Mouse (Mus musculus) MEL (cell line): ENCODE results near the gene Vash2. TPM values are rescaled to one million over a fixed set of nuclear protein-coding genes. Genes with fewer than 3 reads are reported as not detected.
A peak's percentile ranks its signal among the peaks of the same experiment; 100 is the strongest.

Experiments
- DNase-seq: peaks from one replicate; pipeline ENCODE4 v3.0.0; 2011; ENCODE audit warnings: low read depth, low spot score
- H3K27ac ChIP-seq: 2 replicates; pipeline ENCODE4 v1.5.1; 2012; ENCODE audit warnings: low read depth, mild to moderate bottlenecking, control low read depth, low read length, moderate library complexity; ENCODE audit not compliant: control insufficient read depth
- H3K27me3 ChIP-seq, 2 experiments: fragments of 150-350 bp in 1 of 2; sonication (generic) in 1 of 2; 2 replicates each; pipeline ENCODE4 v1.6.1; 2012; ENCODE audit warnings: low read length in 2 of 2, mild to moderate bottlenecking in 2 of 2, improper control_type of control experiment in 1 of 2, moderate library complexity in 1 of 2; ENCODE audit not compliant: insufficient read depth in 2 of 2, control insufficient read depth in 1 of 2
- H3K36me3 ChIP-seq, 2 experiments: 2 replicates each; pipeline ENCODE4 v1.6.1; 2012 to 2014; ENCODE audit warnings: low read length in 2 of 2, improper control_type of control experiment in 1 of 2, inconsistent platforms in 1 of 2, mild to moderate bottlenecking in 1 of 2; ENCODE audit not compliant: insufficient read depth in 2 of 2, control insufficient read depth in 1 of 2
- H3K4me1 ChIP-seq, 2 experiments: fragments of 150-350 bp in 1 of 2; sonication (generic) in 1 of 2; 2 replicates each; pipeline ENCODE4 v1.6.1; 2012; ENCODE audit warnings: low read length in 2 of 2, improper control_type of control experiment in 1 of 2, mild to moderate bottlenecking in 1 of 2; ENCODE audit not compliant: insufficient read depth in 2 of 2, control insufficient read depth in 1 of 2
- H3K4me3 ChIP-seq, 2 experiments: fragments of 150-350 bp in 1 of 2; sonication (generic) in 1 of 2; 2 replicates each; pipeline ENCODE4 v1.5.1; 2012; ENCODE audit warnings: low read depth in 2 of 2, low read length in 2 of 2, mild to moderate bottlenecking in 2 of 2, moderate library complexity in 2 of 2, control low read depth in 1 of 2, improper control_type of control experiment in 1 of 2; ENCODE audit not compliant: control insufficient read depth in 1 of 2, insufficient read depth in 1 of 2
- H3K79me2 ChIP-seq: 2 replicates; pipeline ENCODE4 v1.6.1; 2012; ENCODE audit warnings: mild to moderate bottlenecking, low read length, moderate library complexity; ENCODE audit not compliant: control insufficient read depth, poor library complexity, insufficient read depth
- H3K9ac ChIP-seq: 2 replicates; pipeline ENCODE4 v1.6.1; 2012; ENCODE audit warnings: low read depth, mild to moderate bottlenecking, control low read depth, low read length, moderate library complexity; ENCODE audit not compliant: control insufficient read depth, poor library complexity, severe bottlenecking
- H3K9me3 ChIP-seq: fragments of 150-350 bp; sonication (generic); replicated peaks from 2 replicates; pipeline ENCODE4 v1.6.1; 2012; ENCODE audit warnings: mild to moderate bottlenecking, low read length, improper control_type of control experiment, moderate library complexity; ENCODE audit not compliant: insufficient read depth
- BHLHE40 ChIP-seq: IDR thresholded peaks from 2 replicates; pipeline ENCODE4 v1.6.1; 2012; ENCODE audit warnings: low read depth, mild to moderate bottlenecking, inconsistent platforms, low read length, improper control_type of control experiment, borderline replicate concordance
- CHD1 ChIP-seq: IDR thresholded peaks from 2 replicates; pipeline ENCODE4 v1.6.1; 2012; ENCODE audit warnings: low read depth, mild to moderate bottlenecking, inconsistent platforms, low read length, improper control_type of control experiment
- CHD2 ChIP-seq: IDR thresholded peaks from 2 replicates; pipeline ENCODE4 v1.6.1; 2011; ENCODE audit warnings: low read length, improper control_type of control experiment
- CTCF ChIP-seq, 3 experiments: IDR thresholded peaks in 2 of 3; conservative IDR thresholded peaks in 1 of 3; 2 replicates each; pipeline ENCODE4 v1.5.1; 2011 to 2012; ENCODE audit warnings: low read length in 3 of 3, low read depth in 2 of 3, mild to moderate bottlenecking in 2 of 3, improper control_type of control experiment in 1 of 3, inconsistent platforms in 1 of 3, mixed read lengths in 1 of 3, moderate library complexity in 1 of 3; ENCODE audit not compliant: control insufficient read depth in 1 of 3, insufficient read depth in 1 of 3, poor library complexity in 1 of 3, severe bottlenecking in 1 of 3
- E2F4 ChIP-seq: IDR thresholded peaks from 2 replicates; pipeline ENCODE4 v1.6.1; 2011; ENCODE audit warnings: low read depth, low read length, improper control_type of control experiment, borderline replicate concordance
- EP300 ChIP-seq, 2 experiments: IDR thresholded peaks; 2 replicates each; pipeline ENCODE4 v1.6.1; 2011; ENCODE audit warnings: improper control_type of control experiment in 2 of 2, low read length in 2 of 2, low read depth in 1 of 2, mild to moderate bottlenecking in 1 of 2
- ETS1 ChIP-seq: IDR thresholded peaks from 2 replicates; pipeline ENCODE4 v1.6.1; 2012; ENCODE audit warnings: low read depth, mild to moderate bottlenecking, inconsistent platforms, low read length, improper control_type of control experiment, moderate library complexity
- GABPA ChIP-seq: IDR thresholded peaks from 2 replicates; pipeline ENCODE4 v1.6.1; 2012; ENCODE audit warnings: low read depth, mild to moderate bottlenecking, inconsistent platforms, low read length, improper control_type of control experiment, moderate library complexity
- GATA1 ChIP-seq: IDR thresholded peaks from 2 replicates; pipeline ENCODE4 v1.6.1; 2011; ENCODE audit warnings: low read depth, low read length, improper control_type of control experiment
- HCFC1 ChIP-seq: IDR thresholded peaks from 2 replicates; pipeline ENCODE4 v1.6.1; 2012; ENCODE audit warnings: low read depth, mild to moderate bottlenecking, inconsistent platforms, low read length, improper control_type of control experiment, moderate library complexity
- MAFK ChIP-seq: IDR thresholded peaks from 2 replicates; pipeline ENCODE4 v1.6.1; 2011; ENCODE audit warnings: low read depth, mild to moderate bottlenecking, low read length, improper control_type of control experiment, borderline replicate concordance
- MAX ChIP-seq: IDR thresholded peaks from 2 replicates; pipeline ENCODE4 v1.6.1; 2011; ENCODE audit warnings: low read length, improper control_type of control experiment
- MAZ ChIP-seq: IDR thresholded peaks from 2 replicates; pipeline ENCODE4 v1.6.1; 2012; ENCODE audit warnings: low read depth, mild to moderate bottlenecking, inconsistent platforms, low read length, improper control_type of control experiment
- MEF2A ChIP-seq: IDR thresholded peaks from 2 replicates; pipeline ENCODE4 v1.6.1; 2014; ENCODE audit warnings: low read depth, mild to moderate bottlenecking, inconsistent platforms, low read length, improper control_type of control experiment; ENCODE audit not compliant: poor library complexity, insufficient replicate concordance, severe bottlenecking; ENCODE audit errors: extremely low read depth
- MYB ChIP-seq: IDR thresholded peaks from 2 replicates; pipeline ENCODE4 v1.6.1; 2011; ENCODE audit warnings: mild to moderate bottlenecking, low read depth, low read length, improper control_type of control experiment
- NELFE ChIP-seq: IDR thresholded peaks from 2 replicates; pipeline ENCODE4 v1.6.1; 2011; ENCODE audit warnings: low read depth, low read length, improper control_type of control experiment
- NRF1 ChIP-seq: IDR thresholded peaks from 2 replicates; pipeline ENCODE4 v1.6.1; 2014; ENCODE audit warnings: low read depth, mild to moderate bottlenecking, inconsistent platforms, low read length, improper control_type of control experiment, moderate library complexity; ENCODE audit not compliant: poor library complexity, insufficient read depth, severe bottlenecking
- POLR2A ChIP-seq, 2 experiments: IDR thresholded peaks; 2 replicates each; pipeline ENCODE4 v1.6.1; 2011 to 2012; ENCODE audit warnings: low read length in 2 of 2, mild to moderate bottlenecking in 2 of 2, control low read depth in 1 of 2, improper control_type of control experiment in 1 of 2, low read depth in 1 of 2, moderate library complexity in 1 of 2; ENCODE audit not compliant: control insufficient read depth in 1 of 2, insufficient read depth in 1 of 2, poor library complexity in 1 of 2
- POLR2AphosphoS2 ChIP-seq: IDR thresholded peaks from 2 replicates; pipeline ENCODE4 v1.6.1; 2011; ENCODE audit warnings: low read length, improper control_type of control experiment
- POLR2AphosphoS5 ChIP-seq: IDR thresholded peaks from 2 replicates; pipeline ENCODE4 v1.6.1; 2012; ENCODE audit warnings: low read depth, borderline replicate concordance, mild to moderate bottlenecking, inconsistent platforms, low read length, moderate library complexity, mixed read lengths
- RAD21 ChIP-seq: IDR thresholded peaks from 2 replicates; pipeline ENCODE4 v1.6.1; 2011; ENCODE audit warnings: mild to moderate bottlenecking, low read depth, low read length, improper control_type of control experiment
- SIN3A ChIP-seq: IDR thresholded peaks from 2 replicates; pipeline ENCODE4 v1.6.1; 2012; ENCODE audit warnings: low read length, improper control_type of control experiment, inconsistent platforms
- SMC3 ChIP-seq: IDR thresholded peaks from 2 replicates; pipeline ENCODE4 v1.6.1; 2011; ENCODE audit warnings: low read depth, low read length, improper control_type of control experiment
- TAL1 ChIP-seq: IDR thresholded peaks from 2 replicates; pipeline ENCODE4 v1.6.1; 2012; ENCODE audit warnings: mild to moderate bottlenecking, inconsistent platforms, low read length, moderate library complexity, mixed read lengths
- TCF12 ChIP-seq: IDR thresholded peaks from 2 replicates; pipeline ENCODE4 v1.6.1; 2014; ENCODE audit warnings: low read depth, mild to moderate bottlenecking, inconsistent platforms, low read length, improper control_type of control experiment, moderate library complexity
- UBTF ChIP-seq: IDR thresholded peaks from 2 replicates; pipeline ENCODE4 v1.6.1; 2012; ENCODE audit warnings: low read depth, mild to moderate bottlenecking, inconsistent platforms, low read length, improper control_type of control experiment, moderate library complexity, borderline replicate concordance; ENCODE audit not compliant: insufficient read depth
- USF1 ChIP-seq: IDR thresholded peaks from 2 replicates; pipeline ENCODE4 v1.6.1; 2014; ENCODE audit warnings: low read depth, mild to moderate bottlenecking, inconsistent platforms, low read length, improper control_type of control experiment, moderate library complexity
- USF2 ChIP-seq, 2 experiments: IDR thresholded peaks; 2 replicates each; pipeline ENCODE4 v1.6.1; 2011 to 2012; ENCODE audit warnings: improper control_type of control experiment in 2 of 2, low read length in 2 of 2, borderline replicate concordance in 1 of 2, inconsistent platforms in 1 of 2, low read depth in 1 of 2, mild to moderate bottlenecking in 1 of 2; ENCODE audit not compliant: insufficient read depth in 1 of 2
- ZC3H11A ChIP-seq: IDR thresholded peaks from 2 replicates; pipeline ENCODE4 v1.6.1; 2012; ENCODE audit warnings: low read depth, mild to moderate bottlenecking, inconsistent platforms, low read length, improper control_type of control experiment
- ZMIZ1 ChIP-seq: IDR thresholded peaks from 2 replicates; pipeline ENCODE4 v1.6.1; 2012; ENCODE audit warnings: low read depth, mild to moderate bottlenecking, inconsistent platforms, low read length, improper control_type of control experiment, moderate library complexity
- polyA plus RNA-seq, 2 experiments: library from polyadenylated mRNA; stranded (reverse) in 1 of 2; unstranded in 1 of 2; fragments of >175 nt in 1 of 2; fragments of >200 nt in 1 of 2; gene quantifications; 2 replicates each; pipeline versions ENCODE4 v1.2.1 to v1.2.4; 2012; ENCODE audit warnings: low replicate concordance in 2 of 2, low read depth in 1 of 2; ENCODE audit not compliant: insufficient read length in 2 of 2, insufficient read depth in 1 of 2, missing spikeins in 1 of 2
- total RNA-seq: library from RNA; depleted of rRNA; stranded (reverse); fragments of 300-350 nt; gene quantifications from 2 replicates; pipeline ENCODE4 v1.2.3, GENCODE M21; 2012

Vash2 gene
- total and polyA plus RNA-seq, 3 experiments, result 2.6 to 9.8 TPM; not detected in 1

GRCm38 (mm10) chr1:190953009-190953408 is 26.1 kb downstream of the Vash2 start:
- Histone ChIP-seq H3K27me3 (no peaks in the 10 kb centered on the region), H3K36me3 (peaks cover 0 to 3% of the 10 kb centered on the region in 2 experiments; a peak in 2 of 4 replicates), H3K4me1 (peaks cover 0 to 2% of the 10 kb centered on the region in 2 experiments; a peak in 1 of 4 replicates), H3K79me2 (no peaks in the 10 kb centered on the region), H3K9ac (no peak overlapping the region), H3K27ac (no peak overlapping the region), H3K4me3 (no peak overlapping the region), H3K9me3 (no peaks in the 10 kb centered on the region)
- no peak for TF ChIP-seq E2F4
- TF ChIP-seq MEF2A, result no peak
- TF ChIP-seq POLR2A (IDR thresholded peaks at IDR 0.05; ENCODE audit: control insufficient read depth in 1 of 2, insufficient read depth in 1 of 2, low read depth in 1 of 2, low read length in 2 of 2, poor library complexity in 1 of 2), result no peak
- no peak for TF ChIP-seq HCFC1
- no peak for TF ChIP-seq UBTF
- TF ChIP-seq USF1, result no peak
- TF ChIP-seq TCF12, result no peak
- TF ChIP-seq ZC3H11A, result no peak
- no peak for TF ChIP-seq MAZ
- no peak for TF ChIP-seq ZMIZ1
- no peak for DNase-seq

DNA sequence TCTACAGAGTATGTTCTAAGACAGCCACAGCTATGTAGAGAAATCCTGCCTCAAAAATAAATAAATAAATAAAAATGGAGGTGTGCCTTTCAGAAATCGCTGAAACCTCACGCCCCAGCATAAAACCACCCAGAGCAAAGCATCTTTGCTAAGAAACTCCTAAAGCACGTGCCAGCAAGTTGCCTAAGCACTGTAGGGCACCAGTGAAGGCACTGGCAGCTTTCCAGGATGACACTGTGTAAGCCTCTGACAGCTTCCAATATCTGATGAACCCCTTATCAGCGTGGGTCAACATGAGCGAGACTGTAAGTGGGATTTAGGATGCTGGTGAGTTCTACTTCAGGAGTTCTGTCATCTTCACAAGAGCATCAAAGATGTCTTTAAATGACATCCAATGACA is 28.1 kb downstream of the Vash2 start:
- no peak overlapping the region for H3K9ac ChIP-seq
- no peaks in the 10 kb centered on the region for H3K79me2 ChIP-seq
- H3K4me3 ChIP-seq, result no peak overlapping the region
- peaks cover 0 to 3% of the 10 kb centered on the region in 2 experiments; a peak in 2 of 4 replicates for H3K36me3 ChIP-seq
- no peaks in the 10 kb centered on the region for H3K9me3 ChIP-seq
- peaks cover 0 to 2% of the 10 kb centered on the region in 2 experiments; a peak in 1 of 4 replicates for H3K4me1 ChIP-seq
- peak; percentile 29 for DNase-seq
- H3K27ac ChIP-seq, result no peak overlapping the region
- H3K27me3 ChIP-seq, result no peaks in the 10 kb centered on the region
- TF ChIP-seq MEF2A, result no peak
- no peak for TF ChIP-seq TAL1
- TF ChIP-seq SIN3A, result peak; percentile 29; the same call in 1 of the 2 replicates
- no peak for TF ChIP-seq ZC3H11A
- TF ChIP-seq USF2 (IDR thresholded peaks at IDR 0.05; ENCODE audit: borderline replicate concordance in 1 of 2, insufficient read depth in 1 of 2, low read depth in 1 of 2, low read length in 2 of 2), result no peak
- TF ChIP-seq MAFK, result no peak
- TF ChIP-seq MYB, result no peak
- TF ChIP-seq POLR2AphosphoS5, result no peak
- TF ChIP-seq MAX, result peak; percentile 57
- no peak for TF ChIP-seq UBTF
- no peak for TF ChIP-seq NELFE
- no peak for TF ChIP-seq CHD1
- TF ChIP-seq E2F4, result no peak
- TF ChIP-seq GABPA, result no peak
- TF ChIP-seq BHLHE40, result peak; percentile 65
- no peak for TF ChIP-seq POLR2AphosphoS2
- TF ChIP-seq EP300 (IDR thresholded peaks at IDR 0.05; ENCODE audit: low read depth in 1 of 2, low read length in 2 of 2), result no peak
- TF ChIP-seq ETS1, result no peak
- TF ChIP-seq NRF1, result no peak
- peak; percentile 59 for TF ChIP-seq GATA1
- TF ChIP-seq USF1, result no peak
- no peak for TF ChIP-seq RAD21
- no peak for TF ChIP-seq CHD2
- no peak for TF ChIP-seq SMC3
- no peak for TF ChIP-seq ZMIZ1
- TF ChIP-seq MAZ, result no peak
- no peak for TF ChIP-seq CTCF (IDR thresholded peaks at IDR 0.05 in 2 of 3, conservative IDR thresholded peaks at IDR 0.05 in 1 of 3; ENCODE audit: control insufficient read depth in 1 of 3, insufficient read depth in 1 of 3, low read depth in 2 of 3, low read length in 3 of 3, poor library complexity in 1 of 3, severe bottlenecking in 1 of 3)
- no peak for TF ChIP-seq TCF12
